Mouse (Mus musculus) brain, embryonic 14.5 days (tissue): Measurements from ENCODE around the gene Optn. TPM values are rescaled to one million over a fixed set of nuclear protein-coding genes. Genes with fewer than 3 reads are reported as not detected.

ENCODE experiments used
- DNase-seq: peaks from one replicate; pipeline ENCODE4 v3.0.0-alpha.2; 2011; ENCODE audit warnings: low read depth
- CTCF ChIP-seq: fragments of 200-500 bp; IDR thresholded peaks from 2 replicates; pipeline ENCODE4 v1.5.1; 2012; ENCODE audit warnings: inconsistent platforms, mild to moderate bottlenecking, moderate library complexity, borderline replicate concordance; ENCODE audit not compliant: insufficient read depth, insufficient read length; ENCODE audit errors: extremely low read depth
- POLR2A ChIP-seq: fragments of 200-500 bp; IDR thresholded peaks from 2 replicates; pipeline ENCODE4 v1.6.1; 2012; ENCODE audit warnings: mild to moderate bottlenecking, inconsistent platforms, borderline replicate concordance; ENCODE audit not compliant: poor library complexity, insufficient read depth, insufficient read length, severe bottlenecking; ENCODE audit errors: extremely low read depth
- polyA plus RNA-seq: library from polyadenylated mRNA; depleted of rRNA; stranded (reverse); fragments of >200 nt; gene quantifications from 2 replicates; pipeline ENCODE4 v1.2.3, GENCODE M21; 2012; rRNA removed

The Optn gene
- polyA plus RNA-seq, 1 experiment = 5.7 TPM

DNA sequence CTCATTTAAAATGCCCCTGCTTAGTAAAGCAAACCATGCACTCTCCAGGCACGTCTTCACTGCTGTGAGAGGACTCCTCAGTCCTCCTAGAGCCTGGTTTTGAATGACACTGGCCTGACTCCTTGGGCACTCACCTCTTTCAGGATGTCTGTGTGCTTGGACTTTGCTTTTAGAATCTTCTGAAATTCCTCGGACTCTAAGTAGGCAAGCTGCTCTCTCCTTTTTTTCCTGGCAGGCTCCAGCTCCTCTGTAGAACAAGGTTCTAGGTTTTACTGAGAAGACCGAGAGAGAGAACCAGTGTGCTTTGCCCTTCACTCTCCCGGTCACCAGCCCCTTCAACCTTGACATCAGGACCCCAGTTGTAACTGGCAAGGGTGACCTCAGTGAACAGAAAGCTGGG, 69.4 kb downstream of the Optn start:
- TF ChIP-seq POLR2A (no peak), CTCF (no peak)
- no peak for DNase-seq

GRCm38 (mm10) chr2:4993584-4993983, 70.3 kb downstream of the Optn start:
- no peak for DNase-seq
- TF ChIP-seq CTCF (no peak), POLR2A (no peak)

GRCm38 (mm10) chr2:4988826-4989424, 74.9 kb downstream of the Optn start:
- peak; percentile 29; the same call in 1 of the 2 replicates for TF ChIP-seq CTCF
- TF ChIP-seq POLR2A = no peak
- DNase-seq = peak; percentile 34

GRCm38 (mm10) chr2:4987388-4988180, 76.3 kb downstream of the Optn start:
- TF ChIP-seq POLR2A (no peak), CTCF (no peak)
- no peak for DNase-seq

GRCm38 (mm10) chr2:4986798-4987197, 77.1 kb downstream of the Optn start:
- DNase-seq = no peak
- TF ChIP-seq CTCF = no peak
- no peak for TF ChIP-seq POLR2A

- TF ChIP-seq POLR2A (no peak), CTCF (no peak)
- DNase-seq = no peak
Measured at GRCm38 (mm10) chr2:4985000-4985399, 78.9 kb downstream of the Optn start.

GRCm38 (mm10) chr2:4983987-4984386, 79.9 kb downstream of the Optn start:
- TF ChIP-seq POLR2A (no peak), CTCF (no peak)
- no peak for DNase-seq

DNA sequence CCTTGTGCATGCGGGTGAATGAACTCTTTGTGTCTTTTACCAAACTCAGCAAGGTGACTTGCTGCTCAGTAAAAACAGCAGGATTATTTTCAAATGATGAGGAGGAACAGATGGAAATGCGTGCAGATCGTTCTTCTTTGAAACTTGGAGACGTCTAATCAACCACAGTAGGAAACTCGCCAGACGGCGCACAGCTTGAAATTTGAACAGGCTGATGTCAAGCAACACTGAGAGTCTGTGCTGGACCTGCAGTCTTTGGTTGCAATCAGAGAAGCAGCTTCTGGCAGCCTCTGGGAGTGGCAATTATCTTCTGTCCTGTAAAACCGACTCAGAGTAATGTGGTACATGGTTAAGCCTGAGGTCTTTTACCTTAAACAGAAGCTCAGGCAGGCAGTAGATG, 85.8 kb downstream of the Optn start:
- peak; percentile 89 for DNase-seq
- no peak for TF ChIP-seq CTCF
- no peak for TF ChIP-seq POLR2A

GRCm38 (mm10) chr2:4975807-4976206, 88.0 kb downstream of the Optn start, which contains the start of gene Ucma:
Ucma (plus strand) TSS chr2:4976122.
- TF ChIP-seq POLR2A = no peak
- TF ChIP-seq CTCF = no peak
- peak; percentile 44 for DNase-seq

Other genes with a start within 250 kb of the Optn start
- gene Sephs1, start 182.5 kb downstream of the Optn start, polyA plus RNA-seq = 73.8 and 77.2 TPM in 2 replicates
- 25.3 and 33.9 TPM in 2 replicates for gene Phyh, start 145.0 kb downstream of the Optn start, polyA plus RNA-seq
- 0.59 and 0.71 TPM in 2 replicates for gene Ucma, start 87.9 kb downstream of the Optn start, polyA plus RNA-seq
- gene Mcm10, start 51.3 kb downstream of the Optn start, polyA plus RNA-seq = 8.1 and 12.8 TPM in 2 replicates
- gene Ccdc3, start 73.7 kb upstream of the Optn start, polyA plus RNA-seq = 4.4 and 10.2 TPM in 2 replicates